Mouse (Mus musculus) kidney, adult 2 months (tissue): Measurements from ENCODE around the gene Gm28051. TPM values are rescaled to one million over a fixed set of nuclear protein-coding genes. Genes with fewer than 3 reads are reported as not detected.

Source experiments
- DNase-seq: peaks from one replicate; pipeline ENCODE4 v3.0.0; 2021
- H3K27ac ChIP-seq: fragments of 200-500 bp; 2 replicates; pipeline ENCODE4 v1.5.1; 2012; ENCODE audit warnings: low read depth, low read length, control low read depth, inconsistent platforms; ENCODE audit not compliant: insufficient read depth
- H3K27me3 ChIP-seq: fragments of 200-500 bp; replicated peaks from 2 replicates; pipeline ENCODE4 v1.6.1; 2012; ENCODE audit warnings: mild to moderate bottlenecking, moderate library complexity, low read length, inconsistent platforms; ENCODE audit not compliant: control insufficient read depth, insufficient read depth
- H3K36me3 ChIP-seq: fragments of 200-500 bp; 2 replicates; pipeline ENCODE4 v1.6.1; 2012; ENCODE audit warnings: mild to moderate bottlenecking, moderate library complexity, low read length, inconsistent platforms; ENCODE audit not compliant: control insufficient read depth, insufficient read depth
- H3K4me1 ChIP-seq: fragments of 200-500 bp; 2 replicates; pipeline ENCODE4 v1.6.1; 2011; ENCODE audit warnings: low read length; ENCODE audit not compliant: control insufficient read depth, insufficient read depth
- H3K4me3 ChIP-seq: fragments of 200-500 bp; 2 replicates; pipeline ENCODE4 v1.5.1; 2011; ENCODE audit warnings: mild to moderate bottlenecking, low read depth, low read length, control low read depth; ENCODE audit not compliant: insufficient read depth
- CTCF ChIP-seq: fragments of 200-500 bp; conservative IDR thresholded peaks from 2 replicates; pipeline ENCODE4 v1.5.1; 2011; ENCODE audit warnings: low read depth, mild to moderate bottlenecking, control low read depth, low read length, moderate library complexity, mixed read lengths; ENCODE audit not compliant: insufficient read depth, insufficient read length
- POLR2A ChIP-seq: fragments of 200-500 bp; IDR thresholded peaks from one replicate; pipeline ENCODE4 v1.6.1; 2011; ENCODE audit warnings: low read depth, low read length, control low read depth
- WGBS: fragments of 180-500 bp; shearing (Covaris S2); methylation state at CpG from one replicate; pipeline ENCODE4 v1.1.7; 2018; 5-methylcytosine and 5-hydroxymethylcytosine counted together
- polyA plus RNA-seq: library from polyadenylated mRNA; depleted of rRNA; stranded (reverse); fragments of >200 nt; gene quantifications from 2 replicates; pipeline ENCODE4 v1.2.3, GENCODE M21; 2012

Gm28051 gene
- polyA plus RNA-seq, 1 experiment = not detected

DNA sequence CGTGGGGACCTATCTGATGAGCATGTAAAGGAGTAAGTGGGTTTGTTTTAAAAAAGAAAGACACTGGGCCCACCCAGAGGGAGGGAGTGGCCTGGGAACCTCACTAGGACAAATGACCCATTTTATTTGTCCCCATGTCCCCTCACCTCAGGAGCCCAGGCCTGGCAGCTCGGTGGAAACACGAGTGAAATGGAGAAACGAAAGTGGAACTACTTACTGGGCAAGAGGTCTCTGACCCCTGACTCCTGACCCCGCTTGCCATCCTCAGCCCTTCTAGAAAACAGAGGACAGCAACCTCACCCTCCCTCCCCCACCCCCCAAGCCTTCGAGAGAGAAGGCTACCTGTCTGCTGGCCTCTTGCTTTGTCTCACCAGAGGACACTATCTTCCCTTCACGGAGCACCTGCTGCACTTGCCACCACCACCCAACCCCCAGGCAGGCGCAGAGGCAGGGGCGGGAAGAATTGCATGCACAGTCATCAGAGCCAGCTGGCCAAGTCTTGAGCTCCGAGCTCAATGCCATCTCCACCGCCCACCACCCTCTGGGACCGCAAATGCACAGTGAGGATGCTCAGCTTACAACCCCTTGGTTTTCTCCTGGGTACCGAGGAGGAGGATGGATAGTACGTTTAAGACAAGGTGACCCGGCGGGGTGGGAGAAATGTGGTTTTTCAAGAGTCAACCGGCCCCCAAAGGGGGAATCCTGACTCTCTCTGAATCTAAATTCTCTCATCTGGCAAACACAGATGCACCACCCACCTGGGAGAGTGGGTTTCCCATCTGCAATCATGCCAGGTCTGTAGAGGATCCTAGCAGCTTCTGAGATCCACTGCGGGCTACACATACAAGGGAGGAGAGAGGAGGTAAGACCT, 62.0 kb downstream of the Gm28051 start:
- no peak for DNase-seq
- H3K36me3 ChIP-seq = no peaks in the 10 kb centered on the region
- H3K4me3 ChIP-seq = no peak overlapping the region
- H3K27me3 ChIP-seq = no peaks in the 10 kb centered on the region
- peaks cover 13% of the 10 kb centered on the region for H3K4me1 ChIP-seq
- H3K27ac ChIP-seq = no peak overlapping the region
- TF ChIP-seq POLR2A (no peak), CTCF (no peak)
- WGBS = 71% methylated on average over 18 of the region's 18 CpGs

GRCm38 (mm10) chr12:102691761-102692160, 65.8 kb downstream of the Gm28051 start:
- Histone ChIP-seq H3K27me3 (no peaks in the 10 kb centered on the region), H3K36me3 (no peaks in the 10 kb centered on the region), H3K4me3 (no peak overlapping the region), H3K4me1 (peaks cover 18% of the 10 kb centered on the region), H3K27ac (no peak overlapping the region)
- WGBS = 56% methylated on average over 7 of the region's 7 CpGs
- TF ChIP-seq CTCF (no peak), POLR2A (no peak)
- peak; percentile 30 for DNase-seq

DNA sequence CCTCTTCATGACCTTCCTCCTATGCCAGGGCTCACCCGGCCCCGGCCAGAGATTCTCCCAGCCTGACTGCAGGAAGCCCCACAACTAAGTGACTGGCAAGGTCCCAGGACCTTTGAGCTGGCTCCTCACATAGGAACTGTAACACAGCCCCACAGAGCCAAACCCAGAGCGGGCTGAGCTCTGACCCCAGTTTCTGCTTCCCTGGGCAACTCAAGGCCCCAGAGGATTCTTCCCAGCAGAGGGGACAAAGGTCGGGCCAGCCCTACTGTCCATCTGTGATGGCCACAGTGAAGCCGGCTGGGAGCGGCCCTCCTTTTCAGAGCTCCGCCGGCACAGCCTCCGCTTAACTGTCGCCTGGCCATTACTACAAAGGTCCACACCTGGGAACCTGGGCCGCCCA, 66.4 kb downstream of the Gm28051 start:
- Histone ChIP-seq H3K4me3 (no peak overlapping the region), H3K36me3 (no peaks in the 10 kb centered on the region), H3K4me1 (peaks cover 18% of the 10 kb centered on the region), H3K27me3 (no peaks in the 10 kb centered on the region), H3K27ac (peak overlapping the region; percentile 85)
- TF ChIP-seq CTCF (no peak), POLR2A (no peak)
- WGBS = 36% methylated on average over 11 of the region's 11 CpGs
- peak; percentile 95 for DNase-seq

GRCm38 (mm10) chr12:102689773-102690563, 67.6 kb downstream of the Gm28051 start:
- 79% methylated on average over 15 of the region's 15 CpGs for WGBS
- TF ChIP-seq POLR2A (no peak), CTCF (no peak)
- no peak for DNase-seq
- no peaks in the 10 kb centered on the region for H3K27me3 ChIP-seq
- no peak overlapping the region for H3K4me3 ChIP-seq
- H3K27ac ChIP-seq = no peak overlapping the region
- peaks cover 27% of the 10 kb centered on the region for H3K4me1 ChIP-seq
- H3K36me3 ChIP-seq = no peaks in the 10 kb centered on the region

- H3K27me3 ChIP-seq = no peaks in the 10 kb centered on the region
- TF ChIP-seq CTCF = no peak
- no peak for TF ChIP-seq POLR2A
- no peak overlapping the region for H3K27ac ChIP-seq
- H3K4me3 ChIP-seq = no peak overlapping the region
- H3K36me3 ChIP-seq = no peaks in the 10 kb centered on the region
- 87% methylated on average over 5 of the region's 5 CpGs for WGBS
- H3K4me1 ChIP-seq = peaks cover 29% of the 10 kb centered on the region
- DNase-seq = no peak
Measured at GRCm38 (mm10) chr12:102686321-102686720, 71.2 kb downstream of the Gm28051 start.

DNA sequence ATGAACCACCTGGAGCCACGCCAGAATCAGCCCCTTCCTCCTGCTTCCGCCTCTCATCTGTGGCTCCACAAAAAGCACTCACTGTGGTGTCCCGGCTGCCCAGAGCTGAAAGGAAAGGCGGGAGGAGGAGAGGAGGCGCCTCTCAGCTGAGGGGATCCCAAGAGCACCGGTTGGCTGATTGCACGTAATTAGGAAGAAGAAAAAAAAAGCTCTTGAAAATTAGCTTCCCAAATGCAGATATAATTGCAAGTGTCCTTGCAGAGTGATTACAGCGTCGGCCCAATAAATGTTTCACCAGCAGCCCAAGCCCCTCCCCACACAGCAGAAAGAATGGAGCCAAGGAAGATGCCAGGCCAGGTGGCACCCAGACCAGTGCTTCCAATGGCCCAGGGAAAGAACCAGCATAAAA, 72.0 kb downstream of the Gm28051 start:
- H3K4me1 ChIP-seq = peaks cover 25% of the 10 kb centered on the region
- no peak overlapping the region for H3K27ac ChIP-seq
- peak; percentile 34 for DNase-seq
- no peaks in the 10 kb centered on the region for H3K36me3 ChIP-seq
- no peak overlapping the region for H3K4me3 ChIP-seq
- no peaks in the 10 kb centered on the region for H3K27me3 ChIP-seq
- WGBS = 37% methylated on average over 9 of the region's 9 CpGs
- TF ChIP-seq POLR2A (no peak), CTCF (no peak)
